Mouse (Mus musculus) brown adipose tissue, adult 24 weeks (tissue): ENCODE results near the gene 1700061G19Rik. TPM values are rescaled to one million over a fixed set of nuclear protein-coding genes. Genes with fewer than 3 reads are reported as not detected.

Source experiments
- H3K27ac ChIP-seq: fragments of 200-500 bp; replicated peaks from 2 replicates; pipeline ENCODE4 v1.5.1; 2012; ENCODE audit warnings: low read depth, mild to moderate bottlenecking, low read length
- H3K4me1 ChIP-seq: fragments of 200-500 bp; 2 replicates; pipeline ENCODE4 v1.6.1; 2012; ENCODE audit warnings: low read length, mixed read lengths; ENCODE audit not compliant: control insufficient read depth, insufficient read depth, insufficient read length
- H3K4me3 ChIP-seq: fragments of 200-500 bp; 2 replicates; pipeline ENCODE4 v1.5.1; 2012; ENCODE audit warnings: low read depth, mild to moderate bottlenecking, low read length, moderate library complexity; ENCODE audit not compliant: insufficient read depth
- polyA plus RNA-seq: library from polyadenylated mRNA; stranded (reverse); fragments of >200 nt; gene quantifications from 2 replicates; pipeline ENCODE4 v1.2.4, GENCODE M21; 2012; ENCODE audit not compliant: missing spikeins, insufficient read depth, insufficient read length

The 1700061G19Rik gene
- polyA plus RNA-seq = not detected in 2 replicates

DNA sequence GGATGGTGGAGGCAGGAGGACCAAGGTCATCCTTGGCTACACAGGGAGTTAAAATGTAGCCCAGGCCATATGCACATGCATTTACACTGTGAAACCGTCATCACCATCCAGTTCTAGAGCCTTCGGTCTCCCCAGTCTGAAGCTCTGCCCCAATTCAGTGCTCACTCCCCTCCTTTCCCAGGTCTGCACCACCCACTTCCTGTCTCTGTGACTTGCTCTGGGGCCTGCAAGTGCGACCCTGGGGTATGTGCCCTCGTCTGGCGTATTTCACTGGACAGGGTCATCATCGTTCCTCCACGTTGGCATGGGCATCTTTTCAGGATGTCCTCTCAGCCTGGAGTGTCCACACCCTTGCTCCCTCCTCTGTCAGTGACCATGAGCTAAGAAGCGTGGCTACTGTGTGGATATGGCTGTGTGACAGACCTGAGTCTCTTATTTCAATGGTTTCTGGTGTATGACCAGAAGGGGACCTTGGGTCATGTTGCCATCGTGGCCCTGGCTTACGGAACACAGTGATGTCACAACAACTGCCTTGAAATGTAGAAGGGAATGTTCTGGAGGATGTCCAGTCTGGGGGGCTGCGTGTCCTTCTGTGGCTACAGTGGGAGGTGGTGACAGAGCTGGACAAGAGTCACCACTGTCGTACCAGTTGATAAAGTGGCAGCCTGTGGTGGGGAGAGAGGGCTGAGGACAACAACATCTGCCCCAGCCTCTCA is at the start of gene 1700061G19Rik:
Gene 1700061G19Rik, plus strand, starts transcription at position 542 of the 716 bp plus-strand sequence.
- Histone ChIP-seq H3K4me1 (no peaks in the 10 kb centered on the region), H3K4me3 (no peak within 1 kb of the TSS), H3K27ac (no peak within 1 kb of the TSS)

DNA sequence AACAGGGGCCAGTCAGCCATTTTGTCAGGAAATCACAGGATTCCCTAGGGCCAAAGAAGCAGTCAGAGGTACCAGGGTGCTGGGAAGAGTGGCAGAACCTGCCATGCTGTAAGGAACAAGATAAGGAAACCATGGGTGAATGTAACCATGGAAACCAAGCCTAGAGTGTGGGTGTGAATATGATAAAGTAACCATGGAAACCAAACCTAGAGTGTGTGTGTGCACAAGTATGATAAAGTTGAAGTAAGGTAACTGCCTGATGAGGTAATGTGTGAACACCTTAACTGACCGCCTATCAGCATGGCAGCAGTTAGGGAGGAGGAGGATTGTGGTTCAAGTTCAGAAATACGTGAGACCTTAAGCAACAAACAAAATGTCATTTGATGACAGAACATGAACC is 48.6 kb upstream of the 1700061G19Rik start:
- Histone ChIP-seq H3K4me3 (no peak overlapping the region), H3K4me1 (peaks cover 10% of the 10 kb centered on the region; the same call in 1 of the 2 replicates), H3K27ac (no peak overlapping the region)

DNA sequence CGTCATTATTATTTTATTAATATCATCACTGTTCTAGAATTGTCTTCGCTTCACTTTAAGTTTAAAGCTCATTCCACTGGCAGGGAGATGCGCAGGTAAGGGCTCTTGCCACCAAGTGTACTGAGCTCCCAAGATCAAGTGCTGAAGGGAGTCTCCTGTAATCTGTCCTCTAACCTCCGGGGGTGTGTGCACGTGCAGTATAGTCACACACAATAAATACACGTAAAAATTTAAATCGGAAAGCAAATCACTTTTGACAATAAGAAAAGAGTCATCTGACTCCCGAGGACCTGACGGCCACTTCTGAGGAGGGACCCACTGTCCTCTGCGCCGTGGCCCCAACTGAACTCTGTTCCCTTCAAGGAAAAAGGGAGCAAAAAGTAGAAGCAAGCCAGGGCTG is 46.1 kb upstream of the 1700061G19Rik start:
- peaks cover 10% of the 10 kb centered on the region; the same call in 1 of the 2 replicates for H3K4me1 ChIP-seq
- H3K27ac ChIP-seq = no peak overlapping the region
- H3K4me3 ChIP-seq = peak overlapping the region; percentile 69

DNA sequence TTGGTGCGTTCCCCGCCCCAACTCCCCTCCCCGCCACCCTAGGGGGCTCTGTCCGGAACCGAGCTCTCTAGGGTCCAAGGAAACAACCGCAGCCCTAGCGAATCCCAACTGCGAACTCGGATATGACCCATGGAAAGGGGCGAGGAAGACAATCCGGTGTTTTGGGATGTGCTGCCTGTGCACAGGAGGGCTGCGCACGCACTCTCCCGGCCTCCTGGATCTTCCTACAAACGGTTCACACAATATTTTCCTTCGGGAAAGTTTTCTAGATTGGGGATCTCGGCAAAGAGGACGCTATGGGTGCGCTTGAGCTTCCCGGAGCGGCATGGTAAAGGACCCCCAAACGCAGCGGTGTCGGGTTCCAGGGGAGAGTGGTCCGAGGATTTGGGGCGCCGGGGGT is 45.5 kb upstream of the 1700061G19Rik start:
- Histone ChIP-seq H3K27ac (no peak overlapping the region), H3K4me3 (peak overlapping the region; percentile 69), H3K4me1 (peaks cover 8% of the 10 kb centered on the region; the same call in 1 of the 2 replicates)

DNA sequence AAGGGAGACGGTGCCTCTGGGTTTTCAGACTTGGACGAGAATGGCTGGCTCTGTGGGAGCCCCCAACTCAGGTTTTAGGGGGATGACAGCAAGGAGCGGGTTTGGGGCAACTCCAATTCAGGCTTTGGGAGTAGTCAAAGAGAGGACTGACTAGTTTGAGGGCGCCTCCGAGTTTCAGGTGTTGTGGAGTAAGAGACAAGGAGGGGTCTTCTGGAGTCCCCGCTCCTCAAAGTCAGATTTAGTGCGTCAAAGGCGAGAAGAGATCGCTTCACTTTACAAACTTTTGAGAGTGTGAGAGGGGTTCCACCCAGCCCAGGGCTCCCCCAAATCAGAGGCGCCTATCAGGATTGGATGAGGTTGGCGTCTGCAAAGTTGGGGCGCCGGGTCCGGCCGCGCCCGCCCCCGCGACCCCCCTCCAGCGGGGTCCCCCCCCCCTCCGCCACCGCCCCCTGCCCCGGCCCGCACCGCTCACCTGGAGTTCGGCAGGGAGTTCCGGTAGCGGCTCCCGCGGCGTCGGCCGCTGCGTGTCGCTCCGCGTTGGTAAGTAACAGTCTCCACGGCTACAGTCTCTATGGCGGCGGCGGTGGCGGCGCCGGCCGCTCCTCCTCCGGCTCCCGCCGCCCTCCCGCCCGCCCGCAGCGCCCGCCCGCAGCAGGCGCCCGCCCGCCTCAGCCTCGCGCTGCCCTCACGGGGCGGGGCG is 44.7 kb upstream of the 1700061G19Rik start, which contains the start of gene Rfx2:
Gene Rfx2, minus strand, starts transcription at position 603 of the 700 bp plus-strand sequence.
- Histone ChIP-seq H3K4me1 (peaks cover 4% of the 10 kb centered on the region; the same call in 1 of the 2 replicates), H3K27ac (no peak within 1 kb of the TSS), H3K4me3 (peak within 1 kb of the TSS; percentile 69)

DNA sequence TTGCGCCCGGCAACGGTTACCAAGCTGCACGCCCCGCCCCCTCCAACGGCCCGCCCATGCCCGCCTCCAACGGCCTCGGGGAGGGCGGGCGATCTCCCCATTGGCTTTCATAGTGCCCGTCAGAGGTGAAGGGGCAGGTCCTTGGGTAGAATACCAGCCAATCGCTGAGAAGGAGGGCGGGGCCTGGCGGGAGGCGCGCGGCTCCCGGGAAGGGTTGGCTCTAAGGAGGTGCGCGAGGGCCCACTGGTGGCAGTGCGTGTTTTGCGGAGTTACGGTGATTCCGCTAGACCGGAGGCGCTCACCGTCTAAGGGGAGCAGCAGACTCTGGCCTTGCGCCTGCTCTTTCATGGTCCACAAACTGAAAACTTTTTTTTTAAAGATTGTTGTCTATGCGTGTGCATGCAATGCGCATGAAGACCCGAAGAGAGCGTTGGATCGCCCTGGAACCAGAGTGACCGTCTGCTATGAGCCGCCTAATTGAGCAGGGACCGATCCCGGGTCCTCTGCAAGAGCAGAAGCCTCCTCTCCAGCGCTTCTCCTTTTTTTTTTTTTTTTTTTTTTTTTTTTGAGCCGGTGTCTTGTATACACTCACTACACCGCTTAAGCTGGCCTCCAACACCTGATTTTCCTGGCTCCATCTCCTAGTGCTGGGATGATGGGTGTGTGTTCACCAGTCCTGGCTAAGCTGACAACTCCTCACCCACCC is 44.0 kb upstream of the 1700061G19Rik start:
- H3K27ac ChIP-seq = no peak overlapping the region
- peak overlapping the region; percentile 51 for H3K4me3 ChIP-seq
- H3K4me1 ChIP-seq = no peaks in the 10 kb centered on the region

DNA sequence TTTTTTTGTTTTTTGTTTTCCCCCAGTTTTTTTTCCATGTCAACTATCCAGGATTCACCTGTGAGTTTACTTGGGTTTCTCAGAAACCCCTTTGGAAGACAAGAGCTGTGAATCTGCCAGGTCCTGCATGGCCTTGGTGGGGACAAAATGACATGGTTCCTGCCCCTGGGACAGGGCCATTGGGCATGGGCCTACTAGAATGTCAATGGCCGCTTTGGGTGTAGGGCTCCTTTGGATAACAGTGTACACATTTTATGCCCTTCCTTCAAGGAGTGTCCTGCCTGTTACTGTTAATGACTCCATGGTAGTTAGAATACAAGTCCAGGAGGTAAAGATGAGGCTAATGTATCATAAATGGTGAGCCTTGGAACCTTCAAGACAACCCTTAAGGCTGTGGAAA is 42.4 kb upstream of the 1700061G19Rik start:
- Histone ChIP-seq H3K4me3 (no peak overlapping the region), H3K4me1 (no peaks in the 10 kb centered on the region), H3K27ac (no peak overlapping the region)

DNA sequence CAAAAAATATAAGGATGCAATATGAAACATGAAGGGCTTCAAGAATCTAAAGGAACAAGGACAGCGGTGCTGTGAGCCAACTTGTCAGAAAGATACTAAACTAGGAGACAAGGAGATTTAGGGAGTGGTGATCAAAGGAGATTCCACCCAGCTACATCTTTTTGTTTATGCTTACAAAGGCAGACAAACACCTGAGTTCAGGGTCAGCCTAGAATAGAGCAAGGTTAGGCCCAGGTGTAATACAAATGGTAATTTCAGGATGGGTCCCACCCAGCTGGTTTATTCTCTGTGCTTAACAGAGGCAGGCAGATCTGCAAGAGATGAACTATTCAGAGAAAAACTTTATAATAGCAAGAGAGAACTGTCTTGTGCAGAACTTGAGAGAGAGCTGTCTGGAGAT is 41.9 kb upstream of the 1700061G19Rik start:
- H3K4me1 ChIP-seq = no peaks in the 10 kb centered on the region
- no peak overlapping the region for H3K4me3 ChIP-seq
- H3K27ac ChIP-seq = no peak overlapping the region

DNA sequence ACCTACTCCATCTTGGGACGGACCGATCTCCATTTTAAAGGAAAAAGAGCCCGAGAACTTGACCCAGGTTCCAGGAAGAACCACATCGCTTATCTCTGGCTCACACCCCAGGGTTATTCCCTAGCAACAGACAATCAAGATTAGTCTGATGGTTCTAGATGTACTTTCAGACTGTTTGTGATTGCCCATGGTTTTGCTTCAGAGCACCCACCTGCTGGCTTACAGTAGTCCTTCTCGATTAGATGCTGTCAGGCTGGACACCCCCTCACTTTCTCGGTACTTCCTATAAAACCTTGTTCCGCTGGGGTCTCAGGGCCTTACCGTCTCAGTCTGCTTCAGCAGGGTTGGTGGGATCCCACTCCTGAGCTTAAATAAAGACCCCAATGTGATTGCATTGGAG is 38.9 kb upstream of the 1700061G19Rik start:
- Histone ChIP-seq H3K27ac (no peak overlapping the region), H3K4me1 (no peaks in the 10 kb centered on the region), H3K4me3 (no peak overlapping the region)

DNA sequence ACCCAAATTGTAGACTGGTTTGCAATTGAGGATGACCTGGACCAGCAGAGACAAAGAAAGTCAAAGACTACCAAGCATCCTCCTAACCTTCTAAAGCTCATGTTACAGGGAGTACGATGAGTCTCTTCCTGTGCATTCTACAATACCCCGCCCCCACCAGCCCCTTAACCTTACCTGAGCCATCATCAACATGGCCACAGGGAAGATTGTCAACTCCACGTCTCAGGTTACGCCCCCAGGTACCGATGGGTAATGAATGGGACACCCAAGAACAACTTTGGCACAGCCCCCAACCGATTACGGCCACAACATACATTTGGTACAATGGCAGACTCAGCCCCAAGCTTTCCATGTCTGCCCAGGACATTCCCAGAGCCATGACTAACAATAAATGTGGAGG is 34.8 kb upstream of the 1700061G19Rik start:
- Histone ChIP-seq H3K27ac (no peak overlapping the region), H3K4me1 (no peaks in the 10 kb centered on the region), H3K4me3 (no peak overlapping the region)

DNA sequence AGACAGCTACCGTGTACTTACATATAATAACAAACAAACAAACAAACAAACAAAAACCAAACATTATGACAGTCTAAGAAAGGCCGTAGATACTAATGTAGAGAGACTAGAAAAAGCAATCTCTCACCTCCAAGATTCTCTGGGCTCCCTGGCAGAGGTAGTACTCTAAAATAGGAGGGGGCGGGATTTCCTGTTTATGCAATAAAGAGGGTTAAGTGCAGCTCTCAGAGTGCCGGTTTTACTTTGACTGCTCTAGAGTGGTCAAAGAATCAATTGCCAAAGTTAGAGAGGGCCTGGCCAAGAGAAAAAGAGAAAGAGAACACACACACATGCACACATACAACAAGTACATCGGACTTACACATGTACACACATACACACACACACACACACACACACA is 33.1 kb upstream of the 1700061G19Rik start:
- no peak overlapping the region for H3K4me3 ChIP-seq
- no peaks in the 10 kb centered on the region for H3K4me1 ChIP-seq
- H3K27ac ChIP-seq = no peak overlapping the region

DNA sequence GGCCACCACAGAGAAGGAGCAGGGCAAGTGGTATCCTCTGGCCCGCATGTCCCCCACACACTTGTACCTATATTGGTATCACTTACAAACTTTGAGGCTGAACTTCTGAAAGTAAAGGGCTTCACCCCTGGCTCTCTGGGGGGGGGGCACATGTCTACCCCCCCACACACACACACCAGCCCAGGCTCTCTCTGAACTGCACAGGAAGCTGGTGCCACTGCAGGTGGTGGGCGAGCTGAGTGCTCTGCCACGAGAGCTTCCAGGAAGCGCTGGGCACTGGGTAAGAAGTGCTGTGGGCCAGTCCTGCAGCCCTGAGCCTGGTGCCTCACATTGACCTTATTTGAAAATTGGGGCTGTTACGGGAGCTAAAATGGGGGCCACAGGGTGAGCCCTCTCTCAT is 31.6 kb upstream of the 1700061G19Rik start:
- Histone ChIP-seq H3K4me3 (no peak overlapping the region), H3K27ac (no peak overlapping the region), H3K4me1 (no peaks in the 10 kb centered on the region)

DNA sequence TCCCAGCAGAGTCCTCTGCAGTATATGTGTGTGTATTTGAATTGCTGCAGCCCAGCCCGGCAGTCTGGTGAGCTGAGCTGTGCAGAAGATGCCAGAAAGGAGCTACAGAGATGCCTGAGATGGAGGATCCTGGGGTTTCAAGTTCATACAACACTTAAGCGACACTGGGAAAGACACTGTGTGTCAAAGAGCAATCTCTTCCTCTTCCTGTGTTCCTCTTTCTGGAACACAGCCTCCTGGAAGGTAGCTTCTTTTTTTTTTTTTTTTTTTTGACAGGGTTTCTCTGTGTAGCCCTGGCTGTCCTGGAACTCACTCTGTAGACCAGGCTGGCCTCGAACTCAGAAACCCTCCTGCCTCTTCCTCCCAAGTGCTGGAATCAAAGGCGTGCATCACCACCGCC is 26.5 kb upstream of the 1700061G19Rik start:
- Histone ChIP-seq H3K27ac (no peak overlapping the region), H3K4me3 (no peak overlapping the region), H3K4me1 (no peaks in the 10 kb centered on the region)

DNA sequence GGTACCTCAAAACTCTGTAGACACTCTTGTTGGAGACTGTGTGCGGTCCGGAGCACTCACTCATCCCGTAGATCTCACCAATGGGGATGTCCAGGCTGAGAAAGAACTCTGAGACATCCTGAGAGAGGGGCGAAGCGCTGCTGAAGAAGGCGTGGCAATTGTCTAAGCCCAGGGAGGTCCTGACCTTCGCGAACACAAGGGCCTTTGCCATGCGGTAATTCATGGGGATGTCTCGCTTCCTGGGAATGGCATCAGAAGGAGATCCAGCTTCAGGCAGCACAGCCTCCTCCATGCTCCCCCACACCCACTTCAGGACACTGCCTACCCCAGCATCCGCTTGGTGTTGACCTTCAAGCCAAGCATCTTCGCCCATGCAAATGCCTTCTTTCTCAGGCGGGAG is 25.6 kb upstream of the 1700061G19Rik start:
- H3K27ac ChIP-seq = no peak overlapping the region
- H3K4me1 ChIP-seq = no peaks in the 10 kb centered on the region
- H3K4me3 ChIP-seq = no peak overlapping the region

DNA sequence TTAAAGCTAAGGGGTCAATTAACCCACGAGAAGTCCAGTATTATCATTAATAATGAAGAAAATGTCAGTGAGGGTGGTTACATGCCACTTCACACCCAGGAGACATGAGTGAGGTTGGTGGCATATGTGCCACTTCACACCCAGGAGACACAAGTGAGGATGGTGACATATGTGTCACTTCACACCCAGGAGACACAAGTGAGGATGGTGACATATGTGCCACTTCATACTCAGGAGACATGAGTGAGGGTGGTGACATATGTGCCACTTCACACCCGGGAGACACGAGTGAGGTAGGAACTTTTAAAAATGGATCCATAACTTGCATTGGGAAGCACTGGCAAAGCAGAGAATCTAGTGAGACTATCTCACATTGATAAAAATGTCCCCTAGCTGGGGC is 24.1 kb upstream of the 1700061G19Rik start:
- Histone ChIP-seq H3K4me3 (no peak overlapping the region), H3K27ac (no peak overlapping the region), H3K4me1 (no peaks in the 10 kb centered on the region)
